Mouse (Mus musculus) hindbrain, postnatal 0 days (tissue): Measurements from ENCODE around the gene Dmd. TPM values are rescaled to one million over a fixed set of nuclear protein-coding genes. Genes with fewer than 3 reads are reported as not detected.
A peak's percentile ranks its signal among the peaks of the same experiment; 100 is the strongest.

Source experiments
- ATAC-seq: fragments of 200-750 bp; cut with Nextera tagmentation; 2 replicates; pipeline ENCODE4 v1.8.0; 2017; ENCODE audit warnings: mild to moderate bottlenecking, moderate TSS enrichment, moderate library complexity
- DNase-seq: peaks from one replicate; pipeline ENCODE4 v3.0.0-alpha.2; 2015; ENCODE audit warnings: low spot score
- H3K27ac ChIP-seq: fragments of 300-500 bp; sonication (generic); 2 replicates; pipeline ENCODE4 v1.5.1; 2014; ENCODE audit warnings: mild to moderate bottlenecking
- H3K27me3 ChIP-seq: fragments of 300-500 bp; sonication (generic); 2 replicates; pipeline ENCODE4 v1.6.1; 2014; ENCODE audit warnings: low read length, mixed read lengths; ENCODE audit not compliant: insufficient read depth
- H3K36me3 ChIP-seq: fragments of 300-500 bp; sonication (generic); 2 replicates; pipeline ENCODE4 v1.6.1; 2014; ENCODE audit warnings: low read length, mixed read lengths; ENCODE audit not compliant: insufficient read depth
- H3K4me1 ChIP-seq: fragments of 300-500 bp; sonication (generic); 2 replicates; pipeline ENCODE4 v1.6.1; 2014; ENCODE audit warnings: antibody characterized with exemption, low read length, mixed read lengths; ENCODE audit not compliant: insufficient read depth
- H3K4me2 ChIP-seq: fragments of 300-500 bp; sonication (generic); 2 replicates; pipeline ENCODE4 v1.6.1; 2014; ENCODE audit warnings: low read depth, mild to moderate bottlenecking, low read length, moderate library complexity, mixed read lengths
- H3K4me3 ChIP-seq: fragments of 300-500 bp; sonication (generic); 2 replicates; pipeline ENCODE4 v1.5.1; 2014; ENCODE audit warnings: low read length
- H3K9ac ChIP-seq: fragments of 300-500 bp; sonication (generic); replicated peaks from 2 replicates; pipeline ENCODE4 v1.6.1; 2014; ENCODE audit warnings: mild to moderate bottlenecking, low read length, moderate library complexity, mixed read lengths
- H3K9me3 ChIP-seq: fragments of 300-500 bp; sonication (generic); 2 replicates; pipeline ENCODE4 v1.6.1; 2016; ENCODE audit warnings: low read length, mixed read lengths
- CTCF ChIP-seq: IDR thresholded peaks from 2 replicates; pipeline ENCODE4 v1.5.1; 2016; ENCODE audit warnings: antibody characterized with exemption, control low read depth, low read depth
- WGBS: fragments of 180-500 bp; shearing (Covaris S2); extraction: QIAGEN DNeasy Blood & Tissue Kit; methylation state at CpG from one replicate; pipeline ENCODE4 v1.1.7; 2014; 5-methylcytosine and 5-hydroxymethylcytosine counted together
- polyA plus RNA-seq: library from polyadenylated mRNA; unstranded; fragments of >200 nt; fragmentation: Nextera tagmentation; extraction: Ambion mirVana; gene quantifications from 2 replicates; pipeline ENCODE4 v1.2.1, GENCODE M21; 2015
- total RNA-seq: library from RNA; depleted of rRNA; stranded (reverse); fragments of >200 nt; gene quantifications from 2 replicates; pipeline ENCODE4 v1.2.3, GENCODE M21; 2014

The Dmd gene
- total and polyA plus RNA-seq, 2 experiments from 2014 or later: 22.8 to 73.6 TPM

DNA sequence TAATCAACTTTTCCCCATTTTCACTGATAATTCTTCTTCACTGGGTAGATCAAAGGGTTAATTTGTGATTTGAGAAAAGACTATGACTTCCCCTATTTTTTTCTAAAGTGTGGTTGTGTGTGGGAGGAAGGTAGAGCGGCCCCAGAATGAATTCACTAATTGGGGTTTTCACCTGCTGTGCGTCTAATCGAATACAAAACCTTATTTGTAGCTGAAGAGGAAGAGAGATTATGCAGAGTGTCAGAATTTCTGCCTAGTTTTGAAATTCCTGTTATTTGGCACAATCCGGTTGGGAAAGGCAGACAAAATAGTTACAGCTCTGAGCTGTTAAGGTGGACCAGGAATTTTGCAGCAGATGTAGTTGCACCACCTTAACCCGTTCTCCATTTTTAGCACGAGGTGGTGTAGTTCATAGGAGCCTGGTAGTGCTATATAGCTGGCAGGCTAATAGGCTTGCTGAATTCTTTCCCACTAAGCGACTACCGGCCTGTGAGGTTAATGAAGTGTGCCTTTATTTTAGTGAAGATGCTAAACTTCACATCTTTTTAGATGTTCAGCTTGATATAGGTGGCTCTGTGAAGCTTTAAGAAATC lies 2092.9 kb downstream of the Dmd start:
- Histone ChIP-seq H3K4me2 (no peak overlapping the region), H3K4me3 (no peak overlapping the region), H3K27ac (no peak overlapping the region), H3K9ac (no peak overlapping the region), H3K27me3 (no peaks in the 10 kb centered on the region), H3K9me3 (no peaks in the 10 kb centered on the region), H3K4me1 (no peaks in the 10 kb centered on the region), H3K36me3 (no peaks in the 10 kb centered on the region)
- WGBS: 41% methylated on average over 8 of the region's 8 CpGs
- ATAC-seq (no peak), DNase-seq (no peak)
- no peak for TF ChIP-seq CTCF

DNA sequence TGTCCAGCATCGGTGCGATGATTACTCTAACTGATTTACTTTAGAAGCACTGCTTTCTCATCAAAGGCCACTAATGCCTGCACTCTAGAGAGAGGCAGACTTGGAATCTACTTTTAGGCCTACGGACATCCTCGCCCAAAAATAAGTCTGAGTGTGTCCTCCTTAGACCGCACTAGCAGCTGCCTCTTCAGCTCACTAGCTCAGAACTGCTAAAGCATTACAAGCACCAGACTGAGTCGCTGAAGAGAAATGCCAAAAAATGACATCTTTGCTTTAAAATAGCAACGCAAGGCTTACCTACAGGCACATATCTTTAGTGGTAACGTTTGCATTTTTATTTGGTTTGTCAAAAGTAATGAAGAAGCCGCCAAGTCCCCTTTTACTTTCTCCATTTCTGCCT lies 2098.0 kb downstream of the Dmd start:
- 90% methylated on average over 9 of the region's 9 CpGs for WGBS
- H3K9me3 ChIP-seq: no peaks in the 10 kb centered on the region
- DNase-seq (no peak), ATAC-seq (no peak)
- H3K36me3 ChIP-seq: no peaks in the 10 kb centered on the region
- no peak overlapping the region for H3K27ac ChIP-seq
- H3K27me3 ChIP-seq: no peaks in the 10 kb centered on the region
- no peak overlapping the region for H3K4me2 ChIP-seq
- no peak for TF ChIP-seq CTCF
- H3K9ac ChIP-seq: no peak overlapping the region
- no peak overlapping the region for H3K4me3 ChIP-seq
- no peaks in the 10 kb centered on the region for H3K4me1 ChIP-seq

DNA sequence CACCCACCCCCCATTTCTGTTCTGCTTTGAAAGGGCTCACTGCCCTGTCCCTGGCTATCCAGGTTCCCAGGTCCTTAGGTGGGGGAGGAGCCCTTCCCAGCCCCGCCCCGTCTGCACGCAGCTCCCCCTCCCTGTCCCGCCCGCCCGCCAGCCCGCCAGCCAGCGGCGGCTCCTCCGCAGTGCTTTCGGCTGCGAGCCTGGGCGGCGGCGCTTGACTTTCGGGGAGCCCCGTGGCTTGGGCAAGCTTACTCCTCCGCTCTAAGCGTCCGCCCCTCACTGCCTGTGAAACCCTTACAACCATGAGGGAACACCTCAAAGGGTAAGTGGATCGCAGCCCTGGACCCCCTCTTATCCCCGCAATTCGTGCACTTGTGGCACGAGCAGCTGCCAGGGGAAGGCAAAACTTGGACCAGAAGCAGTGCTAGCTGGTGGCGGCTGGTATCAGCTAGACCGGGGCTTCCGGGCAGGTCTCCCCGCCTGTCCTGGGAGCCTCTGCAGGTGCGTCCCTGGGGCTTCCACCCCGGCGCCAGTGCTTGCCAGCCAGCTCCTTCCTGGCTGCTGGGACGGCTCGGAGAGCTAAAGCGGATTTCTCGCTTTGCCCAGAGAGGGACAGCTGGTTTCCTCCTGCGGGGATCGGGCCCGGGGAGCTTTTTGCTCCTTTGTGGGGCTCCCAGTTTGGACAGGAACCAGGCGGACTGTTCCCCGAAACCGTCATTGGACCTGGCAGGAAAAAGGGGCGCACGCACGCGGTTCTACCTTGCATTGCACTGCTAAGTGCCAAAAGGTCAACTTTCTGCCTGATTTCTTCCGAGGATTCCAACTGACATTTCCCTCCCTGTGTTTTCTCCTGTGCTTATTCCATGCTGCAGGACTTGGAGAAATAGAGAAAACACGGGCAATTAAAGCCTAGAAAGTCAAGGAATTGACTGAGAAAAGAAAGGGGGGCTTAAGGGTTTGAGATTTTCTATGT lies 2099.8 kb downstream of the Dmd start:
- Histone ChIP-seq H3K9me3 (no peaks in the 10 kb centered on the region), H3K27ac (peak overlapping the region; percentile 64), H3K4me1 (no peaks in the 10 kb centered on the region), H3K36me3 (no peaks in the 10 kb centered on the region), H3K9ac (peak overlapping the region; percentile 56), H3K4me2 (peak overlapping the region; percentile 58), H3K27me3 (no peaks in the 10 kb centered on the region), H3K4me3 (peak overlapping the region; percentile 51)
- ATAC-seq (peak; percentile 95), DNase-seq (peak; percentile 50)
- no peak for TF ChIP-seq CTCF
- whole genome bisulfite sequencing: 29% methylated on average over 42 of the region's 47 CpGs

DNA sequence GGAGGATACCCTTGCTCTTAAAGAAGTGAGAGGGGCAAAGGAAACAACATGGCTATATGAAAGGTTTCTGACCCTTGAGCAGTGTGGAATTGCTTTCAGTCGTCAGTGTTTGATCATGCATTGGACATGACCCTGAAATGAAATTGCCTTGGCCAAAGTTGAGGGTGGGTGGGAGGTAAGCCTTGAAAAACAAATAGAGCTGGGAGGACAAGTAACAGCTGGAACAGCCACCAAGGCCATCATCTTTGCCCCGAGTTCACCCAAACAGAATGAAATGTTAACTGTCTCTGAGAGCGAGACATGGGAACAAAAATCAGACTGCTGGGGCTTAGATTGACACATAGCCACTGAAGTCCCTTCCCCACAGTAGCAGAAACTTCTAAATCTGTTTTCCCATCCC lies 2100.9 kb downstream of the Dmd start:
- Histone ChIP-seq H3K4me1 (no peaks in the 10 kb centered on the region), H3K27ac (no peak overlapping the region), H3K9me3 (no peaks in the 10 kb centered on the region), H3K36me3 (no peaks in the 10 kb centered on the region), H3K4me3 (peak overlapping the region; percentile 51), H3K27me3 (no peaks in the 10 kb centered on the region), H3K9ac (no peak overlapping the region), H3K4me2 (peak overlapping the region; percentile 58)
- DNase-seq (peak; percentile 3), ATAC-seq (no peak)
- TF ChIP-seq CTCF: no peak
- 46% methylated on average over 3 of the region's 3 CpGs for WGBS

DNA sequence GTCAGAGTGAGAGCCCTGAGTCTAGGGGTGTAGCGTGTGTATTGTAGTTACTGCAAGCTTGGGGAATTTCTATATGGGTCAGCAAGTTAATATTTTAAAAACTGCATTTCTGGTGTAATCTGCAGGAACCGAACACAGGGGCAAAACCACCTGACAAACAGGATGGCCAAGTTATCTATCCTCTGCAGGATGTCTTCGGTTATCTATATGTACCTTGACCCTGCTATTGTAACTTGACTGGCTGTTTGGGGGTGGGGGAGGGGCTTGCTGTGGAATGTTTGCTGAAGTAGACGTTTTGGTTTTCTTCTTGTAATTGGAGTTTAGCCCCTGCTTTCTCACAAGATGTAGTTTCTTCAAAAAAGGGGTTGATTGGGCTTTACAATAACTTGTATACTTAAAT lies 2124.9 kb downstream of the Dmd start:
- H3K4me3 ChIP-seq: no peak overlapping the region
- ATAC-seq: no peak
- no peaks in the 10 kb centered on the region for H3K4me1 ChIP-seq
- no peak overlapping the region for H3K9ac ChIP-seq
- no peak for DNase-seq
- H3K4me2 ChIP-seq: no peak overlapping the region
- 67% methylated on average over 4 of the region's 4 CpGs for WGBS
- no peaks in the 10 kb centered on the region for H3K27me3 ChIP-seq
- H3K9me3 ChIP-seq: no peaks in the 10 kb centered on the region
- H3K27ac ChIP-seq: no peak overlapping the region
- no peak for TF ChIP-seq CTCF
- no peaks in the 10 kb centered on the region for H3K36me3 ChIP-seq

DNA sequence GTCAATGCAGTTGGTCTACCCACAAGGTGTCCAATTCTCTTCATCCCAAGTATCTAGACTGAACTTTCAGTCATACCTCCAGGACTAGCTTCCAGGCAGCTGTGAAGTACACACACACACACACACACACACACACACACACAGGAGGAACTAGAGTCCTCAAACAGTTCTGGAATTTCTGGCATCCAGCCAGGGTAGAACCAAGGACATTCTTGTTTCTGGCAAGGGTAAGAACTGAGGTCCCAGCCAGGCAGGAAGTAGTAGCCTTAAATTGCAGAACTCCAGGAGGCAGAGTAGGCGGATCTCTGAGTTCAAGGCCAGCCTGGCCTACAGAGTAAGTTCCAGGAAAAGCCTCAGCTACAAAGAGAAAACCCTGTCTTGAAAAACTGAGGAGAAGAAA lies 2128.2 kb downstream of the Dmd start:
- no peak for TF ChIP-seq CTCF
- no peak overlapping the region for H3K4me2 ChIP-seq
- H3K9me3 ChIP-seq: no peaks in the 10 kb centered on the region
- DNase-seq (no peak), ATAC-seq (no peak)
- no peaks in the 10 kb centered on the region for H3K27me3 ChIP-seq
- 91% methylated on average over 1 of the region's 1 CpGs for WGBS
- no peak overlapping the region for H3K9ac ChIP-seq
- H3K4me1 ChIP-seq: no peaks in the 10 kb centered on the region
- no peak overlapping the region for H3K4me3 ChIP-seq
- no peaks in the 10 kb centered on the region for H3K36me3 ChIP-seq
- H3K27ac ChIP-seq: no peak overlapping the region

DNA sequence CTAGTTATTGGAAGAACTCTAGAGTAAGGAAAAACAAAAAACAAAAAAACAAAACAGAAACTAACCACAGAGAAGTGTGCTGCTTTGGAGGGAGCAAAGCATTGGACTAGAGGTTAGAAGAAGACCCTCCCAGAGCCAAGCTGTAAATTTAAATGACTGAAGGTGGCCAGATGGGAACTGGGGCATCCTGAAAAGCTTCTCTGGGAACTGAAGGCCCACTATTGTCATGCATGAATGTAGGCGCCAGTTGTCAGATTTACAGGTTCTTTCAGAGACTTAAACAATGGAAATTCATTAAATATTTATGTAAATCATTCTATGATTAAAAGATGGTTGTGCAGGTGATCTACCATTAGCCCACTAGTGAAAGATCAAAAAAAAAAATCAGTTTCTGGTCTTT lies 2128.9 kb downstream of the Dmd start:
- H3K4me3 ChIP-seq: no peak overlapping the region
- no peak for ATAC-seq
- H3K27me3 ChIP-seq: no peaks in the 10 kb centered on the region
- H3K9ac ChIP-seq: no peak overlapping the region
- no peak overlapping the region for H3K27ac ChIP-seq
- H3K4me1 ChIP-seq: no peaks in the 10 kb centered on the region
- no peaks in the 10 kb centered on the region for H3K36me3 ChIP-seq
- TF ChIP-seq CTCF: no peak
- no peaks in the 10 kb centered on the region for H3K9me3 ChIP-seq
- 38% methylated on average over 1 of the region's 1 CpGs for WGBS
- DNase-seq: no peak
- no peak overlapping the region for H3K4me2 ChIP-seq
